14 mouse cellular contexts compared by ENCODE assay signal in the genomic region with DNA sequence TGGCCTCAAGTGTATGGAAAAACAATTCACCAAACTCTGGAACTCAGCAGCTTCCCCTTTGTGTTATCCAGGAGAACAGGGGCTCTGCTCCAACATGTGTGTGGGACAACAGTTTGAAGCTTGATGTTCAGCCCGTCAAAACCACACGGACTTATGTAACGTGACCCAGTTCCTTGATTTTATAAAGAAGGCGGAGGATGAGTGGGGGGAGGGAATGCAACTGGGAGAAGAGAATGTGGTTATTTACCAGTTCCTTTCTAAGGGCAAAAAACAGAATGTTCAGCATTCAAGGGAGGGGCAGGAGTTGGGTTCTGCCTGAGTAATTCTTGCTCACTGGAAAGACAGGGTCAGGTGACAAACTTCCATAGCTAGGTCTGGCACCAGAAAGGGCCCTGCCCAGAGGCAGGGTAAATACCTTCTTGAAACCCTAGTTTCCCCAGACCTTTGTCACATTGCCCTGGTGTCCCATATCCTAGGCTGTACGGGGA.
DNase-seq lines count a peak whose midpoint lies in the region; ATAC-seq and TF ChIP-seq lines count a peak whose summit lies in the region.
"Had no signal": no experiment of that assay in that cellular context is flagged by ENCODE, and none has a peak within 500 bp of the region (broad histone marks: within the 10 kb centered on the region; RNA-seq: fewer than 3 reads in every experiment).

No protein-coding gene starts in this region.

- TF ChIP-seq POLR2A in bone marrow, adult 2 months (IDR thresholded peaks at IDR 0.05; ENCODE audit: borderline replicate concordance, control insufficient read depth, low read depth, low read length), result no peak

- no peak for TF ChIP-seq CTCF in bone marrow, adult 2 months (IDR thresholded peaks at IDR 0.05; ENCODE audit: control insufficient read depth, insufficient read depth, low read length)
- no peak for TF ChIP-seq CTCF in kidney, postnatal 0 days (IDR thresholded peaks at IDR 0.05; ENCODE audit: low read depth)
- TF ChIP-seq CTCF in forebrain, postnatal 0 days (IDR thresholded peaks at IDR 0.05; ENCODE audit: low read depth), result no peak

- no peaks in the 10 kb centered on the region for H3K27me3 ChIP-seq in kidney, postnatal 0 days (ENCODE audit: insufficient read depth, low read length)
- H3K27me3 ChIP-seq in hindbrain, embryonic 12.5 days, result peaks cover 43% of the 10 kb centered on the region
- H3K27me3 ChIP-seq in forebrain, embryonic 10.5 days (ENCODE audit: poor library complexity, severe bottlenecking), result peaks cover 95% of the 10 kb centered on the region
- no peaks in the 10 kb centered on the region for H3K27me3 ChIP-seq in forebrain, postnatal 0 days (ENCODE audit: insufficient read depth, low read length)
- H3K27me3 ChIP-seq: heart, embryonic 13.5 days; neural tube, embryonic 12.5 days had no signal

- peak; percentile 86 for ATAC-seq in kidney, postnatal 0 days (replicated peaks; ENCODE audit: low FRiP score, low read depth)
- peak; percentile 30; the same call in 1 of the 2 replicates for ATAC-seq in megakaryocyte-erythroid progenitor cell, adult 5-6 weeks (replicated peaks; ENCODE audit: low FRiP score, low TSS enrichment, poor library complexity, severe bottlenecking)
- ATAC-seq in hindbrain, embryonic 12.5 days (ENCODE audit: low FRiP score), result no peak
- ATAC-seq in forebrain, postnatal 0 days, result no peak
- ATAC-seq: inflammation-experienced regulatory T-cells, adult 6 months had no signal

- no peak overlapping the region for H3K4me3 ChIP-seq in bone marrow, adult 2 months (replicated peaks; ENCODE audit: control insufficient read depth, low read depth, low read length)
- H3K4me3 ChIP-seq in kidney, postnatal 0 days (replicated peaks; ENCODE audit: low read depth, low read length), result no peak overlapping the region
- H3K4me3 ChIP-seq in hindbrain, embryonic 12.5 days, result no peak overlapping the region
- H3K4me3 ChIP-seq in forebrain, embryonic 10.5 days, result no peak overlapping the region
- H3K4me3 ChIP-seq in forebrain, postnatal 0 days (ENCODE audit: low read depth, low read length), result no peak overlapping the region
- H3K4me3 ChIP-seq: heart, embryonic 13.5 days; neural tube, embryonic 12.5 days had no signal

- DNase-seq in heart, postnatal 25 days (ENCODE audit: low spot score), result peak; percentile 46
- no peak for DNase-seq in heart, postnatal 36 days
- no peak for DNase-seq in kidney, postnatal 0 days (ENCODE audit: low spot score)
- DNase-seq in forebrain, embryonic 10.5 days (ENCODE audit: extremely low spot score, low spot score), result no peak
- no peak for DNase-seq in forebrain, postnatal 0 days
- DNase-seq: cerebellum, adult 18-20 months; right cerebral cortex, postnatal 14 days; thymus, adult 2 months had no signal

- no peak overlapping the region for H3K9ac ChIP-seq in kidney, postnatal 0 days (ENCODE audit: low read depth, low read length)
- no peak overlapping the region for H3K9ac ChIP-seq in hindbrain, embryonic 12.5 days
- H3K9ac ChIP-seq in forebrain, postnatal 0 days, result no peak overlapping the region
- H3K9ac ChIP-seq: heart, embryonic 13.5 days; neural tube, embryonic 12.5 days had no signal

- no peaks in the 10 kb centered on the region for H3K36me3 ChIP-seq in kidney, postnatal 0 days (ENCODE audit: insufficient read depth, low read length)
- H3K36me3 ChIP-seq in hindbrain, embryonic 12.5 days, result no peaks in the 10 kb centered on the region
- no peaks in the 10 kb centered on the region for H3K36me3 ChIP-seq in forebrain, embryonic 10.5 days (replicated peaks)
- H3K36me3 ChIP-seq in forebrain, postnatal 0 days (ENCODE audit: insufficient read depth), result no peaks in the 10 kb centered on the region
- H3K36me3 ChIP-seq: heart, embryonic 13.5 days; neural tube, embryonic 12.5 days had no signal

- no peaks in the 10 kb centered on the region; the same call in 1 of the 2 replicates for H3K4me1 ChIP-seq in bone marrow, adult 2 months (ENCODE audit: control insufficient read depth, insufficient read depth, low read length)
- no peaks in the 10 kb centered on the region for H3K4me1 ChIP-seq in kidney, postnatal 0 days (replicated peaks; ENCODE audit: insufficient read depth, low read length)
- no peaks in the 10 kb centered on the region for H3K4me1 ChIP-seq in hindbrain, embryonic 12.5 days
- no peaks in the 10 kb centered on the region for H3K4me1 ChIP-seq in forebrain, embryonic 10.5 days
- no peaks in the 10 kb centered on the region for H3K4me1 ChIP-seq in forebrain, postnatal 0 days (ENCODE audit: insufficient read depth)
- H3K4me1 ChIP-seq: neural tube, embryonic 12.5 days had no signal

- WGBS in bone marrow, adult 2 months, result 22% methylated on average over 5 of the region's 5 CpGs
- 55% methylated on average over 5 of the region's 5 CpGs for WGBS in kidney, postnatal 0 days
- 75% methylated on average over 5 of the region's 5 CpGs for whole genome bisulfite sequencing in hindbrain, embryonic 12.5 days
- WGBS in forebrain, embryonic 10.5 days, result 83% methylated on average over 5 of the region's 5 CpGs
- WGBS in forebrain, postnatal 0 days, result 78% methylated on average over 5 of the region's 5 CpGs

- no peaks in the 10 kb centered on the region for H3K9me3 ChIP-seq in kidney, postnatal 0 days (replicated peaks; ENCODE audit: low read length)
- H3K9me3 ChIP-seq in hindbrain, embryonic 12.5 days (replicated peaks), result no peaks in the 10 kb centered on the region
- no peaks in the 10 kb centered on the region for H3K9me3 ChIP-seq in forebrain, embryonic 10.5 days
- no peaks in the 10 kb centered on the region for H3K9me3 ChIP-seq in forebrain, postnatal 0 days (ENCODE audit: low read length)
- H3K9me3 ChIP-seq: heart, embryonic 13.5 days; neural tube, embryonic 12.5 days had no signal

- H3K27ac ChIP-seq in bone marrow, adult 2 months (ENCODE audit: control insufficient read depth, insufficient read depth, low read depth, low read length, poor library complexity), result peak overlapping the region; percentile 21; the same call in 1 of the 2 replicates
- peak overlapping the region; percentile 40; the same call in 1 of the 2 replicates for H3K27ac ChIP-seq in kidney, postnatal 0 days
- no peak overlapping the region for H3K27ac ChIP-seq in hindbrain, embryonic 12.5 days
- H3K27ac ChIP-seq in forebrain, embryonic 10.5 days, result no peak overlapping the region
- no peak overlapping the region for H3K27ac ChIP-seq in forebrain, postnatal 0 days (ENCODE audit: low read depth, low read length)
- H3K27ac ChIP-seq: heart, embryonic 13.5 days; neural tube, embryonic 12.5 days had no signal

- no peak overlapping the region for H3K4me2 ChIP-seq in kidney, postnatal 0 days (ENCODE audit: low read length)
- no peak overlapping the region for H3K4me2 ChIP-seq in hindbrain, embryonic 12.5 days (replicated peaks)
- H3K4me2 ChIP-seq in forebrain, postnatal 0 days (ENCODE audit: low read depth), result no peak overlapping the region
- H3K4me2 ChIP-seq: heart, embryonic 13.5 days; neural tube, embryonic 12.5 days had no signal

- intact Hi-C loops in heart, postnatal 25 days (cut with DNase I), result no loop called here
- intact Hi-C loops in heart, postnatal 36 days (cut with DNase I), result no loop called here

Comparison
In these comparisons a context has a peak if more than half of its experiments do, and no peak if none do; other contexts are left out.
1. H3K27ac ChIP-seq: peak in bone marrow, adult 2 months (single experiment) and kidney, postnatal 0 days (single experiment); none in hindbrain, embryonic 12.5 days (single experiment), forebrain, embryonic 10.5 days (single experiment) and forebrain, postnatal 0 days (single experiment).
2. ATAC-seq: peak in kidney, postnatal 0 days (single experiment) and megakaryocyte-erythroid progenitor cell, adult 5-6 weeks (single experiment); none in hindbrain, embryonic 12.5 days (single experiment) and forebrain, postnatal 0 days (single experiment).